ENCODE assay signal across 18 mouse cellular contexts in genomic region chr11:97184875-97185274, GRCm38 (mm10). TPM values are rescaled to one million over a fixed set of nuclear protein-coding genes. Genes with fewer than 3 reads are reported as not detected.
DNase-seq lines count a peak whose midpoint lies in the region; ATAC-seq and TF ChIP-seq lines count a peak whose summit lies in the region.
"Had no signal": no experiment of that assay in that cellular context is flagged by ENCODE, and none has a peak within 500 bp of the region (broad histone marks: within the 10 kb centered on the region; RNA-seq: fewer than 3 reads in every experiment).

No protein-coding gene starts in this region.

- H3K4me3 ChIP-seq in liver, embryonic 11.5 days (ENCODE audit: low read depth, low read length): 0 out of 2 replicates have a peak overlapping the region, but pooled peaks have one; percentile 0
- no peak overlapping the region for H3K4me3 ChIP-seq in liver, postnatal 0 days (ENCODE audit: low read depth, low read length)
- H3K4me3 ChIP-seq in stomach, postnatal 0 days (ENCODE audit: low read depth, low read length): no peak overlapping the region
- no peak overlapping the region for H3K4me3 ChIP-seq in cerebellum, adult 2 months (replicated peaks; ENCODE audit: insufficient read depth, low read depth, low read length)
- H3K4me3 ChIP-seq: limb, embryonic 13.5 days; neural tube, embryonic 12.5 days had no signal

- 78% methylated on average over 5 of the region's 5 CpGs for whole genome bisulfite sequencing in liver, embryonic 11.5 days
- WGBS in liver, postnatal 0 days (ENCODE audit: insufficient replicate concordance): 72% methylated on average over 5 of the region's 5 CpGs
- WGBS in stomach, postnatal 0 days: 63% methylated on average over 5 of the region's 5 CpGs
- 67% methylated on average over 5 of the region's 5 CpGs for WGBS in cerebellum, adult 2 months

- no peaks in the 10 kb centered on the region for H3K9me3 ChIP-seq in liver, embryonic 11.5 days (ENCODE audit: control insufficient read depth, low read length)
- no peaks in the 10 kb centered on the region for H3K9me3 ChIP-seq in liver, postnatal 0 days (ENCODE audit: low read length)
- H3K9me3 ChIP-seq in stomach, postnatal 0 days (ENCODE audit: control insufficient read depth, low read length): no peaks in the 10 kb centered on the region
- H3K9me3 ChIP-seq: forebrain, embryonic 10.5 days; limb, embryonic 13.5 days; neural tube, embryonic 12.5 days had no signal

- no peak for TF ChIP-seq EP300 in liver, postnatal 0 days (IDR thresholded peaks at IDR 0.05; ENCODE audit: low read depth)
- no peak for TF ChIP-seq EP300 in stomach, postnatal 0 days (optimal IDR thresholded peaks at IDR 0.05)

- H3K27ac ChIP-seq in liver, embryonic 11.5 days (ENCODE audit: low read depth, low read length): no peak overlapping the region
- no peak overlapping the region for H3K27ac ChIP-seq in liver, postnatal 0 days (ENCODE audit: low read depth)
- no peak overlapping the region for H3K27ac ChIP-seq in stomach, postnatal 0 days (replicated peaks)
- no peak overlapping the region for H3K27ac ChIP-seq in cerebellum, adult 2 months (ENCODE audit: insufficient read depth, low read length)
- H3K27ac ChIP-seq: forebrain, embryonic 10.5 days; hindbrain, embryonic 14.5 days; kidney, postnatal 0 days; limb, embryonic 13.5 days; neural tube, embryonic 12.5 days had no signal

- peak overlapping the region; percentile 44 for H3K4me2 ChIP-seq in liver, embryonic 11.5 days
- H3K4me2 ChIP-seq in liver, postnatal 0 days (ENCODE audit: low read depth, low read length): no peak overlapping the region
- H3K4me2 ChIP-seq in stomach, postnatal 0 days (replicated peaks; ENCODE audit: low read depth): no peak overlapping the region
- H3K4me2 ChIP-seq: hindbrain, embryonic 14.5 days; limb, embryonic 13.5 days; neural tube, embryonic 12.5 days had no signal

- peaks cover 42% of the 10 kb centered on the region for H3K36me3 ChIP-seq in liver, embryonic 11.5 days (ENCODE audit: control insufficient read depth, insufficient read depth, low read length)
- peaks cover 57% of the 10 kb centered on the region for H3K36me3 ChIP-seq in liver, postnatal 0 days (replicated peaks; ENCODE audit: insufficient read depth, low read length)
- H3K36me3 ChIP-seq in stomach, postnatal 0 days (ENCODE audit: control insufficient read depth, insufficient read depth, low read length): peaks cover 28% of the 10 kb centered on the region

- TF ChIP-seq POLR2A in cerebellum, adult 2 months (IDR thresholded peaks at IDR 0.05; ENCODE audit: borderline replicate concordance, insufficient read depth, low read length): no peak

- DNase-seq in adrenal gland, postnatal 10 days: peak; percentile 18
- DNase-seq in adrenal gland, postnatal 14 days: no peak
- no peak for DNase-seq in liver, embryonic 11.5 days (ENCODE audit: low spot score)
- no peak for DNase-seq in liver, postnatal 0 days
- DNase-seq in ZHBTc4 (ENCODE audit: low read depth, low spot score): peak; percentile 38
- DNase-seq in stomach, postnatal 0 days (ENCODE audit: low spot score): peak; percentile 27
- DNase-seq in urinary bladder, postnatal 10 days (ENCODE audit: low spot score): no peak
- no peak for DNase-seq in cerebellum, adult 2 months
- DNase-seq: adrenal gland, postnatal 25 days; cerebellum, adult 8-10 months; gastrocnemius, postnatal 10 days; thymus, adult 2 months had no signal

- TF ChIP-seq CTCF in liver, postnatal 0 days (IDR thresholded peaks at IDR 0.05; ENCODE audit: low read depth): no peak
- no peak for TF ChIP-seq CTCF in stomach, postnatal 0 days (IDR thresholded peaks at IDR 0.05; ENCODE audit: low read depth)
- no peak for TF ChIP-seq CTCF in cerebellum, adult 2 months (IDR thresholded peaks at IDR 0.05; ENCODE audit: borderline replicate concordance, insufficient read depth, low read depth, low read length)

- H3K4me1 ChIP-seq in liver, embryonic 11.5 days (replicated peaks; ENCODE audit: control insufficient read depth, insufficient read depth, low read length): peaks cover 23% of the 10 kb centered on the region
- peaks cover 45% of the 10 kb centered on the region for H3K4me1 ChIP-seq in liver, postnatal 0 days (ENCODE audit: insufficient read depth)
- H3K4me1 ChIP-seq in stomach, postnatal 0 days (replicated peaks; ENCODE audit: control insufficient read depth, insufficient read depth): no peaks in the 10 kb centered on the region
- H3K4me1 ChIP-seq in cerebellum, adult 2 months (ENCODE audit: control insufficient read depth, insufficient read depth, low read length): no peaks in the 10 kb centered on the region

- no peak for ATAC-seq in liver, embryonic 11.5 days (replicated peaks; ENCODE audit: low FRiP score)
- no peak for ATAC-seq in liver, postnatal 0 days
- no peak for ATAC-seq in stomach, postnatal 0 days (ENCODE audit: low FRiP score, low TSS enrichment)
- ATAC-seq: intestine, embryonic 16.5 days had no signal

- no peaks in the 10 kb centered on the region for H3K27me3 ChIP-seq in liver, embryonic 11.5 days (replicated peaks; ENCODE audit: control insufficient read depth, insufficient read depth, low read length)
- no peaks in the 10 kb centered on the region for H3K27me3 ChIP-seq in liver, postnatal 0 days (ENCODE audit: insufficient read depth, low read length)
- H3K27me3 ChIP-seq in stomach, postnatal 0 days (ENCODE audit: control insufficient read depth, insufficient read depth, low read length): no peaks in the 10 kb centered on the region
- no peaks in the 10 kb centered on the region for H3K27me3 ChIP-seq in cerebellum, adult 2 months (ENCODE audit: control insufficient read depth, insufficient read depth, low read length)
- H3K27me3 ChIP-seq: limb, embryonic 13.5 days; neural tube, embryonic 12.5 days had no signal

- no peak overlapping the region for H3K9ac ChIP-seq in liver, embryonic 11.5 days (ENCODE audit: low read depth, low read length)
- no peak overlapping the region for H3K9ac ChIP-seq in liver, postnatal 0 days (replicated peaks)
- no peak overlapping the region for H3K9ac ChIP-seq in stomach, postnatal 0 days (ENCODE audit: low read length)
- H3K9ac ChIP-seq: hindbrain, embryonic 14.5 days; limb, embryonic 13.5 days; neural tube, embryonic 12.5 days had no signal

RNA-seq across cellular contexts. Expression of gene Kpnb1, which starts 2.8 kb away (rescaled TPM):
- total RNA-seq in adrenal gland, postnatal 10 days (2021): 100 to 1,000 TPM; 109 to 115 TPM
- total RNA-seq in adrenal gland, postnatal 14 days (2021): 123 and 138 TPM in 2 replicates
- 78.9 and 84.4 TPM in 2 replicates for polyA plus RNA-seq in liver, embryonic 11.5 days (2014; fragmentation: Nextera tagmentation; extraction: Ambion mirVana)
- polyA plus RNA-seq in liver, postnatal 0 days (2015; fragmentation: Nextera tagmentation; extraction: Ambion mirVana): 12.1 and 12.3 TPM in 2 replicates
- polyA plus RNA-seq in stomach, postnatal 0 days (2015; fragmentation: Nextera tagmentation; extraction: Ambion mirVana): 18.5 and 19.2 TPM in 2 replicates
- polyA plus RNA-seq in cerebellum, adult 2 months (2012; rRNA removed): 82.0 and 83.9 TPM in 2 replicates

RNA-seq across cellular contexts. Expression of gene Tbkbp1, which starts 33.6 kb away (rescaled TPM):
- total RNA-seq in adrenal gland, postnatal 10 days (2021): 10 to 100 TPM; 20.9 to 25.4 TPM
- 17.6 and 22.9 TPM in 2 replicates for total RNA-seq in adrenal gland, postnatal 14 days (2021)
- 5.4 and 5.5 TPM in 2 replicates for polyA plus RNA-seq in liver, embryonic 11.5 days (2014; fragmentation: Nextera tagmentation; extraction: Ambion mirVana)
- 1.6 and 1.8 TPM in 2 replicates for polyA plus RNA-seq in liver, postnatal 0 days (2015; fragmentation: Nextera tagmentation; extraction: Ambion mirVana)
- polyA plus RNA-seq in stomach, postnatal 0 days (2015; fragmentation: Nextera tagmentation; extraction: Ambion mirVana): 1.8 and 2.4 TPM in 2 replicates
- polyA plus RNA-seq in cerebellum, adult 2 months (2012; rRNA removed): 94.3 and 97.7 TPM in 2 replicates

Comparison
In these comparisons a context has a peak if more than half of its experiments do, and no peak if none do; other contexts are left out.
1. DNase-seq: peak in adrenal gland, postnatal 10 days (single experiment), ZHBTc4 (single experiment) and stomach, postnatal 0 days (single experiment); none in adrenal gland, postnatal 14 days (single experiment), liver, embryonic 11.5 days (single experiment), liver, postnatal 0 days (single experiment), urinary bladder, postnatal 10 days (single experiment) and cerebellum, adult 2 months (0 of 2).
2. RNA of gene Tbkbp1, which starts 33.6 kb away (polyA plus RNA-seq): 94.3 to 97.7 TPM in cerebellum, adult 2 months; 5.4 to 5.5 TPM in liver, embryonic 11.5 days, 1.8 to 2.4 TPM in stomach, postnatal 0 days and 1.6 to 1.8 TPM in liver, postnatal 0 days; every median in the first group is over 10 times any median in the second.